Mouse (Mus musculus) heart, embryonic 14.5 days (tissue): Measurements from ENCODE around the gene Acot7. TPM values are rescaled to one million over a fixed set of nuclear protein-coding genes. Genes with fewer than 3 reads are reported as not detected.
A peak's percentile ranks its signal among the peaks of the same experiment; 100 is the strongest.

Source experiments
- ATAC-seq: fragments of 200-750 bp; cut with Nextera tagmentation; 2 replicates; pipeline ENCODE4 v1.8.0; 2017; ENCODE audit warnings: low read depth, moderate TSS enrichment; ENCODE audit not compliant: insufficient number of reproducible peaks, insufficient read depth, low FRiP score
- H3K27ac ChIP-seq, 2 experiments: fragments of 200-500 bp in 1 of 2; fragments of 300-500 bp in 1 of 2; sonication (generic) in 1 of 2; replicated peaks in 1 of 2; 2 replicates each; pipeline ENCODE4 v1.5.1; 2012 to 2014; ENCODE audit warnings: low read depth in 2 of 2, low read length in 2 of 2, control low read depth in 1 of 2, mild to moderate bottlenecking in 1 of 2, mixed read lengths in 1 of 2; ENCODE audit not compliant: control insufficient read depth in 1 of 2, insufficient read depth in 1 of 2
- H3K27me3 ChIP-seq: fragments of 300-500 bp; sonication (generic); 2 replicates; pipeline ENCODE4 v1.6.1; 2014; ENCODE audit warnings: mild to moderate bottlenecking, low read length, control low read depth; ENCODE audit not compliant: control insufficient read depth, insufficient read depth
- H3K36me3 ChIP-seq: fragments of 300-500 bp; sonication (generic); 2 replicates; pipeline ENCODE4 v1.6.1; 2014; ENCODE audit warnings: mild to moderate bottlenecking, control low read depth, low read length, mixed read lengths; ENCODE audit not compliant: control insufficient read depth, insufficient read depth
- H3K4me1 ChIP-seq, 2 experiments: fragments of 200-500 bp in 1 of 2; fragments of 300-500 bp in 1 of 2; sonication (generic) in 1 of 2; 2 replicates each; pipeline ENCODE4 v1.6.1; 2012 to 2014; ENCODE audit warnings: low read length in 2 of 2, control low read depth in 1 of 2, mixed read lengths in 1 of 2; ENCODE audit not compliant: control insufficient read depth in 2 of 2, insufficient read depth in 2 of 2
- H3K4me2 ChIP-seq: fragments of 300-500 bp; sonication (generic); 2 replicates; pipeline ENCODE4 v1.6.1; 2014; ENCODE audit warnings: mild to moderate bottlenecking, low read length
- H3K4me3 ChIP-seq, 2 experiments: fragments of 200-500 bp in 1 of 2; fragments of 300-500 bp in 1 of 2; sonication (generic) in 1 of 2; 2 replicates each; pipeline ENCODE4 v1.5.1; 2012 to 2014; ENCODE audit warnings: low read length in 2 of 2, mild to moderate bottlenecking in 2 of 2, control low read depth in 1 of 2, low read depth in 1 of 2, moderate library complexity in 1 of 2; ENCODE audit not compliant: control insufficient read depth in 1 of 2, insufficient read depth in 1 of 2
- H3K9ac ChIP-seq: fragments of 300-500 bp; sonication (generic); 2 replicates; pipeline ENCODE4 v1.6.1; 2014; ENCODE audit warnings: mild to moderate bottlenecking, low read length
- H3K9me3 ChIP-seq: fragments of 300-500 bp; sonication (generic); 2 replicates; pipeline ENCODE4 v1.6.1; 2016; ENCODE audit warnings: low read length, control low read depth; ENCODE audit not compliant: control insufficient read depth
- WGBS: fragments of 180-500 bp; shearing (Covaris S2); extraction: QIAGEN DNeasy Blood & Tissue Kit; methylation state at CpG from one replicate; pipeline ENCODE4 v1.1.7; 2014; 5-methylcytosine and 5-hydroxymethylcytosine counted together
- polyA plus RNA-seq: library from polyadenylated mRNA; unstranded; fragments of >200 nt; fragmentation: Nextera tagmentation; extraction: Ambion mirVana; gene quantifications from 2 replicates; pipeline ENCODE4 v1.2.1, GENCODE M21; 2014

Acot7 gene
- polyA plus RNA-seq, 1 experiment from 2014 or later: 72.9 TPM

GRCm38 (mm10) chr4:152212531-152212930 is 34.6 kb downstream of the Acot7 start:
- H3K27me3 ChIP-seq: no peaks in the 10 kb centered on the region
- H3K4me3 ChIP-seq: no peak overlapping the region
- ATAC-seq: no peak
- H3K4me2 ChIP-seq: no peak overlapping the region; the same call in 1 of the 2 replicates
- H3K9ac ChIP-seq: no peak overlapping the region
- peaks cover 15 to 35% of the 10 kb centered on the region in 2 experiments for H3K4me1 ChIP-seq
- 31% methylated on average over 5 of the region's 5 CpGs for WGBS
- H3K36me3 ChIP-seq: peaks cover 12% of the 10 kb centered on the region; the same call in 1 of the 2 replicates
- H3K9me3 ChIP-seq: no peaks in the 10 kb centered on the region
- H3K27ac ChIP-seq: peak overlapping the region; percentile 48 to 56; a peak in 3 of 4 replicates

DNA sequence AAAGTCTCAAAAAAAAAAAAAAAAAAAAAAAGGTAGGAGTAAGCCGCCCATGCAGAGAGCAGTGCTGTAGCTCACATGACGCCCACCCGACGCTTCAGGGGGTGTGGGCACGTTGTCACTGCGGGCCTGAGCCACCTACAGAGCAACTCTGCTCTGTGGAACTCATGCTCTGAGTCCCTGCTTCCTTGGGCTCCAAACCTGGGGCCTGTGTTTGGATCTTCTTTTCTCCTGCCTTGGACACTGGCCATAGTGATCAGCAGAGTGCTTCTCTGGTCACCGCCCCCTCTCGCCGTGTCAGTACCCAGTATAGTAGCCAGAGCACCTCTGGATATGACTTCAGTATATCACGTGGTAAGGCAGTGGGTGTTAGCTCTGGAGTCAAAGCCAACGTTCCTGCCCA is 35.0 kb downstream of the Acot7 start:
- ATAC-seq: no peak
- Histone ChIP-seq H3K4me1 (peaks cover 15 to 35% of the 10 kb centered on the region in 2 experiments), H3K9ac (no peak overlapping the region), H3K9me3 (no peaks in the 10 kb centered on the region), H3K4me2 (no peak overlapping the region), H3K27me3 (no peaks in the 10 kb centered on the region), H3K4me3 (no peak overlapping the region), H3K27ac (peak overlapping the region in 1 of 2 experiments; percentile 48; a peak in 1 of 4 replicates), H3K36me3 (peaks cover 16% of the 10 kb centered on the region; the same call in 1 of the 2 replicates)
- 53% methylated on average over 10 of the region's 11 CpGs for WGBS

- Histone ChIP-seq H3K36me3 (peaks cover 23% of the 10 kb centered on the region), H3K4me3 (no peak overlapping the region), H3K27me3 (no peaks in the 10 kb centered on the region), H3K9me3 (no peaks in the 10 kb centered on the region), H3K4me1 (peaks cover 15 to 35% of the 10 kb centered on the region in 2 experiments), H3K27ac (no peak overlapping the region), H3K9ac (0 out of 2 replicates have a peak overlapping the region, but pooled peaks have one; percentile 27), H3K4me2 (no peak overlapping the region)
- 38% methylated on average over 6 of the region's 6 CpGs for WGBS
- no peak for ATAC-seq
Observed at GRCm38 (mm10) chr4:152213760-152214480, 36.0 kb downstream of the Acot7 start.

GRCm38 (mm10) chr4:152214871-152215415 is 37.0 kb downstream of the Acot7 start:
- no peak for ATAC-seq
- Histone ChIP-seq H3K27me3 (no peaks in the 10 kb centered on the region), H3K27ac (no peak overlapping the region), H3K4me1 (peaks cover 13 to 30% of the 10 kb centered on the region in 2 experiments), H3K9me3 (no peaks in the 10 kb centered on the region), H3K9ac (no peak overlapping the region), H3K4me3 (no peak overlapping the region), H3K36me3 (peaks cover 22% of the 10 kb centered on the region), H3K4me2 (no peak overlapping the region)
- 61% methylated on average over 8 of the region's 8 CpGs for WGBS

DNA sequence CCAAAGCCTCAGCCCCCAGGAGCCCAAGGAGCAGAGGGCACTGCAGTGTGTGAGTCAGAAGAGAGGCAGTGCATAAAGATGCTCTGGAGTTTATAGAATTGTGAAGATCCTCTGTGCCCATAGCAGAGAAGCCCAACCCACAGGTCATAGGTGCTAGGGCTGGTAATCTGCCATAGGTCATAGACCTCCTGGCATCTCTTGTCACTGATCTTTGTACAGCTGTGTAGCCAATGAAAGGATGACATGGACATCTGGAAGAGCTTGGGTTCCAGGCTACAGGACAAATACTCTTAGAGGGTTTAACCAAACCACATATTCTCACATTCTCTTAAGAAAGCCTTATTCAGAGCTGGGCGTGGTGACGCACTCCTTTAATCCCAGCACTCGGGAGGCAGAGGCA is 41.7 kb downstream of the Acot7 start:
- no peak overlapping the region for H3K4me2 ChIP-seq
- no peak overlapping the region for H3K9ac ChIP-seq
- no peak overlapping the region for H3K4me3 ChIP-seq
- no peaks in the 10 kb centered on the region for H3K27me3 ChIP-seq
- peaks cover 16 to 19% of the 10 kb centered on the region in 2 experiments for H3K4me1 ChIP-seq
- H3K36me3 ChIP-seq: peaks cover 29% of the 10 kb centered on the region
- WGBS: 93% methylated on average over 3 of the region's 3 CpGs
- no peaks in the 10 kb centered on the region for H3K9me3 ChIP-seq
- H3K27ac ChIP-seq: no peak overlapping the region
- no peak for ATAC-seq

DNA sequence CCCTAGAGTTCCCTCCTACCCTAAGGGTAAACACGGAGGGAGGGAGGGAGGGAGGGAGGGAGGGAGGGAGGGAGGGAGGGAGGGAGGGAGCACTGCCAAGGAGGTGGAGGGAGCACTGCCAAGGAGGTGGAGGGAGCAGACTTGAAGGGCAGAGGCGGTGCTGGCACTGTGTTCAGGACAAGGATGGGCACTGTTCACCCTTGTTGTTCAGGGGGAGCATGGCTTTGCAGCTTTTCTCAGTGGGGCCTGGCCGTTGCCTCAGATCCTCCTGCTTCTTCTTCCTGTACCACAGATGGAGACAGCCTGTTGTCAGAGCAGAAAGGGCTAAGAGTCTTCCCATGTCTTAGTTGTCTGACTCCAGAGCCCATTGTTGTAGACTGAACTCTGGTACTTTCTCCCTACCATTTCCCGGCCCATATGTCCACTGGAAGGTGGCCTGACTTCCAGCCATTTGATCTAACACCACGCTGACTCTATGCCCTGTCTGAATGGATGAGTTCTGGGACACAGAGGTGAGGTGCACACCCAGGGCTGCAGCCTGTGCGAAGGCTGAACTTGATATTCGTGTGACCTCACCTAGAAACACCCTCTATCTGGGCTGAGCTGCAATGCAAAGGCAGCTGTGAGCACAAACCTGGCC is 43.0 kb downstream of the Acot7 start:
- no peak for ATAC-seq
- Histone ChIP-seq H3K4me1 (peaks cover 14 to 16% of the 10 kb centered on the region in 2 experiments), H3K9me3 (no peaks in the 10 kb centered on the region), H3K9ac (no peak overlapping the region), H3K4me2 (no peak overlapping the region), H3K36me3 (peaks cover 29% of the 10 kb centered on the region), H3K27me3 (no peaks in the 10 kb centered on the region), H3K4me3 (no peak overlapping the region), H3K27ac (no peak overlapping the region)
- WGBS: 70% methylated on average over 7 of the region's 7 CpGs

GRCm38 (mm10) chr4:152221411-152221887 is 43.5 kb downstream of the Acot7 start:
- no peak overlapping the region for H3K4me2 ChIP-seq
- H3K4me3 ChIP-seq: no peak overlapping the region
- H3K9me3 ChIP-seq: no peaks in the 10 kb centered on the region
- peaks cover 29% of the 10 kb centered on the region for H3K36me3 ChIP-seq
- WGBS: 37% methylated on average over 9 of the region's 9 CpGs
- peak; percentile 14; the same call in 1 of the 2 replicates for ATAC-seq
- no peaks in the 10 kb centered on the region for H3K27me3 ChIP-seq
- peaks cover 14 to 16% of the 10 kb centered on the region in 2 experiments for H3K4me1 ChIP-seq
- H3K27ac ChIP-seq: 0 out of 4 replicates have a peak overlapping the region, but pooled peaks of 1 of the 2 experiments have one; percentile 24
- no peak overlapping the region for H3K9ac ChIP-seq
